Mouse (Mus musculus) brain, embryonic 14.5 days (tissue): ENCODE measurements around the gene Tnfrsf1b.

Source experiments
- CTCF ChIP-seq: fragments of 200-500 bp; IDR thresholded peaks from 2 replicates; pipeline ENCODE4 v1.5.1; 2012; ENCODE audit warnings: inconsistent platforms, mild to moderate bottlenecking, moderate library complexity, borderline replicate concordance; ENCODE audit not compliant: insufficient read depth, insufficient read length; ENCODE audit errors: extremely low read depth
- POLR2A ChIP-seq: fragments of 200-500 bp; IDR thresholded peaks from 2 replicates; pipeline ENCODE4 v1.6.1; 2012; ENCODE audit warnings: mild to moderate bottlenecking, inconsistent platforms, borderline replicate concordance; ENCODE audit not compliant: poor library complexity, insufficient read depth, insufficient read length, severe bottlenecking; ENCODE audit errors: extremely low read depth

GRCm38 (mm10) chr4:145193991-145194511 is 52.6 kb downstream of the Tnfrsf1b start:
- no peak for TF ChIP-seq POLR2A
- TF ChIP-seq CTCF, result no peak
